Mouse (Mus musculus): ENCODE results near the gene Adcy6.
"Not testable (repeated sequence)": the region's sequence is repeated elsewhere in the genome, so short reads cannot be mapped to it uniquely, and the experiment has no call there.

The Adcy6 gene

DNA sequence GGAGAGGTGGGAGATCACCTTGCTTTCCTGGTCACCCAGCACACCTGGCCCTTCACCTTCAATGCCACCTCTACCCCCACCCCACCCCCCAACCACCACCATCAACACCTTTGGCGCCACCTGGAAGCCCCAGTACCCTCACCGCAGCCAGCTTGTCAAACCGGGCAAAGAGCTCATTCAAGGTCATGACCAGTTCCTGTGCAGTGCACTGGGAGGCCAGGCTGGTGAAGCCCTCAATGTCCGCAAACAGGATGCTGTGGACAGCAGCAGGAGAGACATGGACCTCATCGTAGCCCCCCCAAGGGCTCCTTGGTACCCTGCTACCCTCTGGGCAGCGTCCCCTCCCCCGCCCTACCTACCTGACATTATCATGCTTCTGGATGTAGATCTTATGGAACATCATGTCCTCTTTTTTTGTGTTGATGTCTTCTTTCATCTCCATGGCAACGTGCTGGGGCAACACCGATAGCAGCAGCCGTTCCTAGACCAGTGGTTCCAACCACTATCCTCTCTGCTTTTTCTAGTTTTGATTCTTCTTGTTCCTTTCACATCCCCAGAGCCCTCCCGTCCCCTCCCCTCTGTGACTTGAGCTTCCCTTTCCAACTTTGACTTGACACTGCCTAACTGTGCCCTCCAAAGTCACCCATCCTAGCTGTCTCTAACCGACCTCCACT is 9.7 kb downstream of the Adcy6 start:
- no peak for DNase-seq

DNA sequence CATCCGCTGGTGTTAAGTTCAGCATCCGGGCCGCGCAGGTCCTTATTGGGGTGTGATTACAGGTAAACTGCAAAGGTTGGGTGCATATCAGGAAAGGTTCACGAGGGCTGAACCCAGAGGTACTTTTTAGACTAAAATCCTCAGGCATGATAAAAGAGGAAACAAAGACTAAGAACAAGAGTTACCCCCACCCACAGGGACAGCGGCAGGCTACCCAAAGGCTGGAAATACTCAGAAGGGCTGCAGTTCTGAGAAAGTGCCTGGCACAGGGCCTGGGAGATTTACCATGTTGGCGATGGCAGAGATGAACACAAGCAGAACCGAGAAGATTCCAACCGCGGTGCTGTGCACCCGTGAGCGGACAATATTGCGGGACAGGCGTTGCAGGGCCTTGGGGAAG is 13.3 kb downstream of the Adcy6 start:
- DNase-seq: no peak

DNA sequence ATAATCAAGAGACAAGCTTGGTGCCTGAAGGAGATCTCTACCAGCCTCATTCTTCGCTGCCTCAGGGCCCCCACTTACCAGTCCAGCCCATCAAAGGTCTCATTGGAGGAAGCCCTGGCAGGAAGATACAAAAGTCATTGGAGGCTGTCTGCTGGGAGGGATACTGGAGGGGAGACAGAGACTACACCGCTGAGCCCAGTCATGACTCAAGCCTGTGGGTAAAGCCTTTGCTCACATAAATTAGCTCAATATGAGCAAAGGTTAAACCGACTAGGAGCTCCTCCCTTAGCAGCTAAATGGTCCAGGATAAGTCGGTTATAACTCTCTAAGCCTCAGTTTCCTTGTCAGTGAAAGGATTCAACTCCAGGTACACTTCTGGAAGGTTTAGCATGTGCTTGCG is 14.8 kb downstream of the Adcy6 start:
- no peak for DNase-seq

DNA sequence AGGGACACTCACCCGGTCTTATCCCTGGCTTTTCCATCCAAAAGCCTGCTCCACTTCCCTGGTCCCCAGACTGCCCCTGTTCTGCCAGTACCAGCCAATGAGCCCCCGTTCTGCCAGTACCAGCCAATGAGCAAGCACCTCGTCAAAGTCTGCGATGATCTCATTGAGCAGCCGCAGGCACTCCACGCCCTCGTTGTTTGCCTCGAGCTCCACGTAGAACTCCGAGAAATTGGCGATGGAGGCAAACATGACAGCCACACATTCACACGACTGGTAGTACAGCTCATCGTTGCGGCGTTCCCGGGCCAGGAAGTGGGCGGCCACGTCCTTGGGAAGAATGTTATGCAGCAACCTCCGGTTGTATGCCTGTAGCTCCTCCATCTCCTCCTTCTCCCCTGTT is 15.7 kb downstream of the Adcy6 start:
- no peak for DNase-seq

DNA sequence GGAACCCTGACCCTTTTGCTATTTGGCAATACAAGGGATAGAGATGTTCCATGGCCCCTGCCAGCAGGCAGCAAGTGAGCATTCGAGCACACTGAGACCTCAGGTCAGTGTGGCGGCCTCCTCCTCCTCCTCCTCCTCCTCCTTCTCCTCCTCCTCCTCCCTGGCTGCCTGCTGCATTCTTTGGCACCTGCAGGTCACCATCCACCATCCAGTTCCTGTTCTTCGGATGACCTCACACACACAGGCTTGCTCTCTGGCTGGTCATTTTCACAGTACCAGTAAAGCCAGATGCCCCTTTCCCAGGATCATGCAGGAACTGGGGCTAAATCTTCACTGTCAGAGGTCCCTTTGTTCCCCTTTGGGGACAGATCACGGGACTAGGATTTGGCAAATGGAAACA is 18.5 kb downstream of the Adcy6 start:
- no peak for DNase-seq

DNA sequence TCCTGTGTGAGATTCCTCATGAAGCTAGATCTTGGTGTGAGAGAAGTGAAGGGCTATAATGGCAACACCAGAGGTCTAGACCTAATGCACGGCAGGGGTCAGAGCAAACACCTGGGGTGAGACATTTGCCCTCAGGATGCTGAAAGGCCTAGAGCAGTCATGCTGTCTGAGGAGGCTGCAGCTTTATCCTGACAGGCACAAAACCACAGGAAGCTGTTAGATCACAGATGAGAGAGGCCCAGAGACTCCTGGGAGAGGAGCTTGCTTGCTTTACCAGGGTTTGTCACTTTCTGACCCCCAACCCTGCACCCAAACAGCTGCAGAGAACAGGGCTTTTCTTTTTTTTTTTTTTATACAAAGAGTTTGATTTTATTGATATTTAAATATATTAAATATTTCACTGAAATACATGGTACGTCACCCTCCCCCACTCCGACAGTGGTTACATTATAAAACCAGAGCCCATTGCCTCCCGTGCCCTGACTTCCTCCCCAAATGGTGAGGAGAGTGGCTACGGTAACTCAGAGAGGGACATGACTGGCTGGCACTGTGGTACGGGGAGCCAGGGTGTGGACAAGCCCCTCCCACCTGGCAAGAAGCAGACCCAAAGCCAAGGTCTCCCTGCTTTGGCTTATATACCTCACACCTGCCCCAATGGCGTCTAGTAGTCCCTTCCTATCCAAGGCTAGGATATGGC is 20.1 kb downstream of the Adcy6 start:
- no peak for DNase-seq

DNA sequence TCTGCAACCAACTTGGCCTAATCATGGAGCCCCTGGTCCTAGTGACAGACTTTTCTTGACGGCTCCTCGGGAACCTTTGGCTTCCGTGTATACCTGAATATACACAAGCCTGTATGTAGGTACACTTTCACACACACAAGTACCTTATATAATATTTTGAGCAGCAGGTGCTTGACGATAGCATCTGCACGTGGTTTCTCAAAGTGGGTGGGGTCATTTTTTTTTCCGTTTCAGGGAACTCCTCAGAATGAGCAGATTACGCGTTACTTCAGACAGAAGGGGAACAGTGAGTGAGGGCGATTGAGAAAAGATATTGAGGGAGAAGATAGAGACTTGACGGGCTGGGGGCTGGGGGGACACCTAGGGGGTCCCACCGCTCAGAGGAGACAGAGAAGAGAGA is 22.1 kb downstream of the Adcy6 start:
- no peak for DNase-seq

DNA sequence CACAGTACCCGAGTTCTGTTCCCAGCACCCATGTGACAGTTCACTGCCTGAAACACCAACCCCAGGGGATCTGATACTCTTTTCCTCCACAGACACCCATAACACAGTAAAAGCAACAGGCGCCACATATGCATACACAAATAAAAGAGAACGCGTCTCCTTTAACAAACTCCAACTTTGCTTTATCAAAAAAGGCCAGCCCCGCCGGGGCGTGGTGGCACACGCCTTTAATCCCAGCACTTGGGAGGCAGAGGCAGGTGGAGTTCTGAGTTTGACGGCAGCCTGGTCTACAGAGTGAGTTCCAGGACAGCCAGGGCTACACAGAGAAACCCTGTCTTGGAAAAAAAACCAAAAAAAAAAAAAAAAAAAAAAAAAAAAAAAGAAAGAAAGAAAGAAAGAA is 23.7 kb downstream of the Adcy6 start:
- not testable (repeated sequence) for DNase-seq

DNA sequence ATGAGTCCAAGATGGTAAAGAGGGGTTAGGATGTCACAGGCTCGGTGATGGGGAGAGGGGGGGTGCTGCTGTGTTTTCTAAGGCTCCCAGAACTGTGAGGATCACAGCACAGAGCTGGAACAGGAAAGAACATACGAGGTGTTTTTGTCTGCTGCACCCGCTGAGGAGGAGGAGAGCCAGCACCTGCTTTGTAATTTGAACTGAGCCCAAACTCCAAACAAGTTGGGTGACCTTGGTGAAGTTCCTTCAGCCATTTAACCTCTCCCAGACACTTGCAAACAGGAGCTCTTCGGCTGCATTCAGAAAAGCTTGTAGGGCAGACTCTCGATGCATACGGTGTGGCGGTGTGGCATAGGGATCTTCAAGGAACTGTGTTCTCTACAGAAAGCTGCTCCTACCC is 24.5 kb downstream of the Adcy6 start:
- DNase-seq: no peak

DNA sequence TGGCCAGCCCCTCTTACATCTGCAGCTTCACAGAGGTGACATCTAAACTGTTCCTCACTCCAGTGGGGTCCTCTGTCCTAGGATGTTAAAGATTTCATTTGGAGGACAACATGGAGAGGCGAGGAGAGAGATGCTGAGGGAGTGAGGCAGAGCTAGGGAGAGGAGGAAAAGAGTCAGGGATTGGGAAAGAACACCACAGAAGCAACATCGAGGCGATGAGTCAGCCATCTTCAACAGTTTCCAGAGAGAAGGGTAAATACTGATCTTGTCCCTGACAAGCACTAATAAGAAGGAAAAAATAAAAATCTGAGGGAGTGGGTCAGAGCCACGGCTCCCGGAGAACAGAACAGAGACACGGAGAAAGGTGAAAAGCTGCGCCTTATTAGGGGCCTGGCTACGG is 26.9 kb downstream of the Adcy6 start:
- DNase-seq: no peak

DNA sequence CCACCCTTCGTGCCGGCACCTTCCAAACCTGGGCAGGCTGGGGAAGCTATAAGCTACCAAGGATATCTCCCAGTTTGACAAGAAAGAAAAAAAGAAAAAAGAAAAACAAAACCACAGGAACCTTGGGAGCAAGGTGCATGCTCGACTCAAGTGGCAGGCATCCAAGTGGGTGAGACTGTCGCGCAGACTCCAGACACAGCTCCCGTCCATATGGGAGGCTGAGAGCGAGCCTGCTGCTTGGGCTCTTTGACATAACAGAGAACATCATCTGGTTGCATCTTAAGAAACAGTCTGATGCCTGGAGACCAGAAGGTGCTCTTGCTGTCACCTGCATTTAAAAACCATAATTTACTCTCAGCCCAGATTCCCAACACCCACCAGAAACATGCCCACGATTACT is 27.5 kb downstream of the Adcy6 start:
- peak; percentile 47 for DNase-seq

DNA sequence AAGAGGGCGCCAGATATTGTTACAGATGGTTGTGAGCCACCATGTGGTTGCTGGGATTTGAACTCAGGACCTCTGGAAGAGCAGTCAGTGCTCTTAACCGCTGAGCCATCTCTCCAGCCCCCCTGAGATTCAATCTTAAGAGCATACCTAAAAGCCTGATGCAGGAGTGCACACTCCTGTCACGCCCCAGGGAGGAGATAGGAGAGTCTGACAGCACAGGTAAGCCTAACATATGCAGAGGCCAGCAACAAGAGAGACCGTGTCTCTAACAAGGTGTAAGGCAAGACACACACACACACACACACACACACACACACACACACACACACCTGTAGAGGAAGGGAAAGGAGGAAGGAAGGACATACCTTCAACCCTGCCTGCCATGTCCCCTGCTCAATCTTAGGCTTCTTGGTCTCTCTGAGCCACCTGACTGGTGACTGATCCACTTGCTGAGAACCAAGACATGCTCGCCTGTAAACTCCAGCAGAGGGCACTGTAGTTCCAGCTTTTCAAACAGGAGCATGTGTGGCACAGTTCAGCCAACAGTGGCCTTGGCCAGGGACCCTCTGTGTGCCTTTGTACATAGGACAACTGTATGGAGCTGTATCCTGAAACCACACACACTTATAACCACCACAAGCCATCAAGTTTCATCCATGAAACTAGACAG is 29.9 kb downstream of the Adcy6 start:
- DNase-seq: peak; percentile 76

DNA sequence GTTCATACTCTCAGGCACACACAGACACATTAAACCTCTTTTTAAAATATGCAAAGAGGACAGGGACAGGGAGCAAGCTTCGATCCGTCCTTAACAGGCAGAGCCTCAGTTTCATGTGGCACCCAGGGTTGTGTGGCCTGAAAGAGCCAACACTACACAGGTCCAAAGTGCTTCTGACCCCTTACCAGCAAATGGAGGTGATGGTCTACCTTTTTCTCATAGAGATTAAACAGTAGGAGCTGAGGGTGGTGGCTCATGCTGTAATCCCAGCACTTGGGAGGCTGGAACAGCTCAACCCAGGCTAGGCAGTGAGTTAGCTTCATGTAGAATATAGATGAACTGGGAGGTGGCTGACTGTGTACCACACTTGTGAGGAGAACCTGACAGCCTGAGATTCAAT is 30.6 kb downstream of the Adcy6 start:
- DNase-seq: no peak

DNA sequence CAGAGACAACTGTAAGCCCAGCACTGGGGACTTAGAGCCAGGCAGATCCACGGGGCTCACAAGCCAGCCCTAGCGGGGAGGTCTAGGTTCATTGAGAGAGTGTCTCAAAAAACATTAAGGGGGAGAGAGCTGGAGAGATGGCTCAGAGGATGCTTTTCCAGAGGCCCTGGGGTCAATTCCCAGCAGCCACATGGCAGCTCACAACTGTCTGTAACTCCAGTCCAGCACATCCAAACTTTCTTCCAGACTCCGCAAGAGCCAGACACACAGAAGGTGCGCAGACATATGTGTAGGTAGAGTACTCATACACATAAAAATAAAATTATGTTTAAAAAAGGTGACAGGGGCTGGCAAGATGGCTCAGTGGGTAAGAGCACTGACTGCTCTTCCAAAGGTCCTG is 36.6 kb downstream of the Adcy6 start:
- no peak for DNase-seq

DNA sequence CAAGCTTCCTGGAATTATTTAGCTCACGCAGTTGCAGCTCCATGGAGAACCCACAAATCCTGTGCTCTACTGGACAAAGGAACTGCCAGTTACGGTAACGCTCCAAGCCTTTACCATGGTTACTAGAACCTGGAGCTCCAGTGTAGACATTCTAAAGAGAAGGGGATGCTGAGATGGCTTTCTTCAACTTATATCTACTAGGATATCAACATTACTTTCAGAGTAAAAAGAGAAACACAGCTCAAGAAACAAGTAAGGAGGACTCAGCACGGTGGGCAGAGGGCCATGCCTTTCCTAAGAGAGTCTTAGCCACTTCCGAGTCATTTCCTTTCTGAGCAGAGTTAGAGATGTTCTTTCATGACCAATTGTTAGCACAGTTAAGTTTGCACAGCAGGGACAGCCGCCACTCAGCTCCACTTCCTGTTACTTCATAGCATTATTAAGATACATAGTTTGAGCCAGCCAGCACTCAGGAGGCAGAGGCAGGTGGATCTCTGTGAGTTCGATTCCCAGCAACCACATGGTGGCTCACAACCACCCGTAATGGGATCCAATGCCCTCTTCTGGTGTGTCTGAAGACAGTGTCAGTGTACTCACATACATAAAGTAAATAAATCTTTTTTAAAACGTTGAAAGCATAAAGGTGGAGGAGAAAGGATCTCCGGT is 38.9 kb downstream of the Adcy6 start, which contains the start of the genes Ccnt1 and 4930415O20Rik:
Gene Ccnt1, minus strand, starts transcription at position 51 of the 666 bp plus-strand sequence.
Gene 4930415O20Rik, plus strand, starts transcription at position 132 of the 666 bp plus-strand sequence.
- DNase-seq: no peak

DNA sequence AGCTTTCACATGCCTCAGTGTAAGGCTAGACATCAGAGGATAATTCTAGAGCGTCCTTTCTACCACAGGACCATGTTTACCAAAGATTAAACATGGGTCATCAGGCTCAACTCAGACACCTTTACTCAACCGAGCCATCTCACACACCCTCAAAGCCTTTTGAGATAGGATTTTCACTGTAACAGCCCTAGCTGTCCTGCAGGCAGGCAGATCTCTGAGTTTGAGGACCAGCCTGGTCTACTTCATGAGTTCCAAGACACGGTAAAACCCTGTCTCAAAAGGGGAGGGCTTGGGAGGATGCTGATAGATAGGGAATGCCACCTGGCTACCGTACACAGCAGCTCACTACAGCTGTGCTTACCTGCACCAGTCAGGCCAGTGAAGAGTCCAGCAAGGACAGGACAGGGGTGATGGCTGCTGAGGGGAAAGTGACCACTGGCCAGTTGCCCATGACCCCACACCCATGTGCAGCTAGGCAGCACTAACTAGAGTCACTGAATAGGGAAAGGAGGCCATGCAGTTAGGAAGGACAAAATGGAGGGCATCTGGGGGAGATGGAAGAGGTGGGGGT is 40.0 kb downstream of the Adcy6 start:
- no peak for DNase-seq

DNA sequence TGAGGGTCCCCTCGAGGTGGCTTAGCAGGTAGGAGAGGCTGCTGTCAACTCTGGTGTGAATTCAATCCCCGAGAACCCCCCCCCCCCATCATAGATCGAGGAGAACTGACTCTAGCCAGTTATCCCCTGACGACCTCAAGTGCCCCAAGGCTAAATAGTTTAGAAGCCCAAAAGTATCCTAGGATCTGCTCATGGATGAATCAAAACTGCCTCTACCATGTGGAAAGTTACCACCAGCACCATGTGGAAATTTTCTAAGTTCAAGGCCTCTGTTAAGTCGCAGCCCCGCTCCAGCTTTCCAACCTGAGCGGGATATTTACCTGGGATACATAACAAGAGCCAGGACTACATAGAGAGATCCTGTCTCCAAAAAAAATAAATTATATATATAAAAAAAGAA is 40.7 kb downstream of the Adcy6 start:
- no peak for DNase-seq

DNA sequence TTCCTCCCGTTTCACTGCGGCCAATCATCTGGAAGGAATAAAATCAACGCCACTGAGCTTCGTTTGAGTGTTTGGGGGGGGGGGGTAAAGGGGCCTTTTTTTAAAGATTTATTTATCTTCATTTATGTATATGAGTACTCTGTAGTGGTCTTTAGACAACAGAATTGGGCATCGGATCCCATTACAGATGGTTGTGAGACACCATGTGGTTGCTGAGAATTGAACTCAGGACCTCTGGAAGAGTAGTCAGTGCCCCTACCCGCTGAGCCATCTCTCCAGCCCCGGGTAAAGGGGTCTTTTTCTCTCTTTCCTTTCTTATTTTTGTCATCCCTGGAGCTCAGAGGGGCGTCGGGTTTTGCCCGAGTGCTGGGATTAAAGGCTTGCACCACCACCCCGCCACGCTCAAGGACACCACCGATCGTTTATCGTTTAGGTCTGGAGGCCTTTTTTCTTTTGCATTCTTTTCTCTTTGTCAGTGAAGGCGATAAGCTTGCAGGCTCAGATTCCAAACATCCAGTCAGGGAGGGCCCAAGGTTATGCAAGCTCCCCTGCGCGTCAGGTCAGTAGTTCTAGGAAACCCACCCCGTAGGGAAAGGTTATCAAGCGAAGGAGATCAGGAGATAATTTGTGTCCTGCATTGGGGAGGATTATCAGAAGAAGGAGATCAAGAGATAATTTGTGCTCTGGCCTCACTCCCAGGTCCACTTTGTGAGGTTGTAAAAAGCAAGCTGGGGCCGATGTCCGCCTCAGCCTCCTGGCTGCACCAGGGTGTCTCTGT is 41.4 kb downstream of the Adcy6 start:
- DNase-seq: no peak

DNA sequence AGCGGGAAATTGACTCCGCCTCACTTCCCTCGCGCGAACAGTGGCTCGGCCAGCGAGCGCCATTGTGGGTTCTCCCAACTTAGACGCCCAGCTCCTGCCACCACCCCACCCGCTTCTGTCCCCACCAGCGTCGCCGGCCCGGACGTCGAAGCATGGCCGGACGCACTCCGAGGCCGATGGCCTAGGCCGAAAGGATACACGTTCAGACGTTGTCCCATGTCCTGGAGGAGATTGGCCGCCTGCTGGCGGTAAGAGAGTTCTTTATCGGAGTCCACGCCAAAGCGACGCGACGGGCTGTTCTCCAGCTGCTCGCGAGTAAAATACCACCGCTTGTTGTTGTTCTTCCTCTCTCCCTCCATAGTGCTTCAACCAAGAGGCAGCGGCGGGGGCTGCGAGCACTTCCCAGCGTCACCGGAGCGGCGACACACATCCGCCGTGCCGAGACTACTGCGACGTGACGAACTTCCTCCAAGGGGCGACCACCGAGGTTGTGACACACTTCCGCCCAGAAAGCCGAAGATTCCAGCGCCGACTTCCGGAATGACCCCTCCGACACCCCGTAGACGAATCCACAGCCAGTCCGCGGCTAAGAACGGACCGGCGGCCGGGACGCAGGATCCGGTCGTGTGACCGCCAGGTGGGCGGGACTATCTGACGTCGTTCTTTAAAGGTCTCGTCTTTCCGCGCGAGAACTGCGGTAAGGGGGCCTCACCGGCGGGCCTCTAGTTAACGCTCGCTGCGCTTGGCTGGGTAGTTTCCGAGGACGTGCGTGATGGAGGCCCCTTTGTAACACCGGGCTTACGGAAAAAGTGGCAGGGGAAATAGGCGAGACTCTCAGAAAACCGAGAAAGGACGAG is 42.4 kb downstream of the Adcy6 start:
- peak; percentile 99 for DNase-seq

DNA sequence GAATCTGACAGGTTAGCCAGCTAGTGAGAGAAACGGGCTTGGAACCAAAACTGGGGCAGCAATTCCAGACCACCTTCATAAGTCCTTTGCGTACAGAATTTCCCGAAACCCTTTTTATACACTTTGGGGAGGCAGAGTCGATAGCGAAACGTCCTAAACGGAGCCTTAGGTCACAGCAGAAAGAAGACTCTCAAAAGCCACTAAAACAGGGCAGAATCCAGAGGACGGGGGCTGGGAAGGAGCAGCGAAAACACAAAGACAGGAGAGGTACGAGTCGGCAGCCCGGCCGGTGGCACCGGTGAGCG is 43.0 kb downstream of the Adcy6 start:
- DNase-seq: no peak

DNA sequence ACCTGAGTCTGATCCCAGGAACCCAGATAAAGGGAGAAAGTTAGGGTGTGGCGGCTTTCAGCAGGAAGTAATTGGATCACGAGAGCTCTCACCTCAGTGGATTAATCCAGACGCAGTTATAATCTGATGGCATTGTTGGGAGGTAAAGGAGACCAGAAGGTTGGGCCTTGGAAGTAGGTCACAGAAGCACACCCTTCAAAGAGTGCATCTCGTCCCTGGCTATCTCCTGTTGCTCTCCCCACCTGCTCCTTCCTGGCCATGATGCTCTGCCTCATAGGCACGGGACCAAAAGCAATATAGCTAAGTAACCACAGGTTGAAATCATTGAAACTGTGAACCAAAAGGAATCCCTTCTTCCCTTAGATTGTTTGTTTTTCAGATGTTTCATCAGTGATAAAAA is 52.7 kb downstream of the Adcy6 start:
- DNase-seq: no peak

DNA sequence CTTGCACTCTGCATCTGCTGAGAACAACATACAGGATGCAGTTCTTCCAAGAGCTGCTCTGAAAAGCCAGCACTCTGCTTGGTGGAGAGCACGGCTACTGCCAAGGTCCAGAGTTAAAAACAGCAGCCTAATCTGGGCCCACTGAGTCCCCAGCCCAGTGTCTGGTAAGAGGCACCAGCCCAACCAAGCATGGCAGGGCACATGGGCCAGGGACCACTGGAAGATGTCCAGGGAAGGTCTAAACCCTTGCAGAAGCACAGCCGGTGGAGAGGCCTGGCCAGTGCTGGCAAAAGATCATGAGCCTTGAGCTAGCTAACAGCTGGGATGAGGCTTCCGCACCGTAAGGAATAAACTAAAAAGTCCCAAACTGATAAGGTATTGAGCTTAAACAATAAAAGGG is 54.0 kb downstream of the Adcy6 start:
- DNase-seq: no peak
